Mouse (Mus musculus): ENCODE data around the gene Scaf4.

DNA sequence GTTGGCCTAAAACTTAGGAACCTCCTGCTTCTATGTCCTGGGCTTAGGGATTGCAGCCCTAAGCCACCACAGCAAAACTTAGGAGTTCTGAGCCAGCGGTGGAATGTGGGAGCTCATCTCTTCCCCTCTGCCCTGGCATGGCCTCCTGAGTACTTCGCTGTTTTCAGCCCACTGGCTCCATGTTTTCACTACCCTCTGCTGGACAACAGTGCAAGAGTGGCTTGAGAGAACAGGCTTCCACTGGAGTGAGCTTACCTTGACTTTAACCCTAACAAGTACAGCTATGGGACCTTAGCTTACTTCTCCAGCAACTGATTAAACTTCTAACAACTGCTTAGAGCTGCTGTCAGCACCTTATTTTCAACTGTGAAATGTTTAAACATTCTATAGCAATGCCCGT is 49.1 kb downstream of the Scaf4 start:
- TF ChIP-seq POLR2A (IDR thresholded peaks at IDR 0.05; ENCODE audit: low read depth, low read length) (no peak), CTCF (IDR thresholded peaks at IDR 0.05; ENCODE audit: extremely low read depth, insufficient read depth, insufficient read length, insufficient replicate concordance) (no peak)
